Mouse (Mus musculus) limb, embryonic 13.5 days (tissue): ENCODE measurements at regions not wholly inside any gene's neighbourhood (a gene's known extent, or its start where the extent isn't known, plus 50 kb on each side); places are given as distances from the start of the nearest gene placed in this dataset.
"Not testable (repeated sequence)": the region's sequence is repeated elsewhere in the genome, so short reads cannot be mapped to it uniquely, and the experiment has no call there.

Experiments used
- ATAC-seq: fragments of 200-750 bp; cut with Nextera tagmentation; 2 replicates; pipeline ENCODE4 v1.8.0; 2017; ENCODE audit warnings: low read depth, moderate number of reproducible peaks, moderate TSS enrichment; ENCODE audit not compliant: low FRiP score
- H3K27ac ChIP-seq: fragments of 300-500 bp; sonication (generic); 2 replicates; pipeline ENCODE4 v1.5.1; 2015; ENCODE audit warnings: inconsistent platforms, mild to moderate bottlenecking, moderate library complexity
- H3K27me3 ChIP-seq: fragments of 300-500 bp; sonication (generic); 2 replicates; pipeline ENCODE4 v1.6.1; 2015; ENCODE audit warnings: mild to moderate bottlenecking, inconsistent platforms
- H3K36me3 ChIP-seq: fragments of 300-500 bp; sonication (generic); 2 replicates; pipeline ENCODE4 v1.6.1; 2015; ENCODE audit warnings: inconsistent platforms, mild to moderate bottlenecking, moderate library complexity
- H3K4me1 ChIP-seq: fragments of 300-500 bp; sonication (generic); 2 replicates; pipeline ENCODE4 v1.6.1; 2015; ENCODE audit warnings: inconsistent platforms
- H3K4me2 ChIP-seq: fragments of 300-500 bp; sonication (generic); replicated peaks from 2 replicates; pipeline ENCODE4 v1.6.1; 2015; ENCODE audit warnings: inconsistent platforms, mild to moderate bottlenecking, moderate library complexity
- H3K4me3 ChIP-seq: fragments of 300-500 bp; sonication (generic); 2 replicates; pipeline ENCODE4 v1.5.1; 2015; ENCODE audit warnings: moderate library complexity, mild to moderate bottlenecking, inconsistent platforms
- H3K9ac ChIP-seq: fragments of 300-500 bp; sonication (generic); 2 replicates; pipeline ENCODE4 v1.6.1; 2015; ENCODE audit warnings: mild to moderate bottlenecking, inconsistent platforms
- H3K9me3 ChIP-seq: fragments of 300-500 bp; sonication (generic); 2 replicates; pipeline ENCODE4 v1.6.1; 2016; ENCODE audit warnings: inconsistent platforms
- WGBS: fragments of 180-500 bp; shearing (Covaris S2); methylation state at CpG from one replicate; pipeline ENCODE4 v1.1.7; 2015; 5-methylcytosine and 5-hydroxymethylcytosine counted together

DNA sequence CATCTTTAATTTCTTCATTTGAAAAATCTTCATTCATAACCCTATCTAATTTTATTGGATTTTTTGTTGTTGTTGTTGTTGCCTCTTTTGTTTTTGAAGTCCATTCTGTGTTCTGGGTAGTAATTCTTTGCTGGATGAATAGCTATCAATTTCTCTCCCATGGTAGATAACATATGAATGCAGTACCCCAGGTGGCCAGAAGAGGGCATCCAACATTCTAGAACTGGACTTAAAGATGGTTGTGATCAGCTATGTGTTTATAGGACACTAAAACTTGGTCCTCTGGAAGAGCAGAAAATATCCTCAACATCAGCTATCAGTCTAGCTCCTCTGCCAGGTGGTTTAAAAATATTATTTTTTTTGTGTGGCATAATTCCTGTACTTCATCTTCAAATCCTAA is 73.0 kb downstream of the Prl2c3 start:
- not testable (repeated sequence) for H3K9me3 ChIP-seq, H3K27me3 ChIP-seq, H3K27ac ChIP-seq, H3K9ac ChIP-seq, H3K4me3 ChIP-seq, ATAC-seq, H3K4me1 ChIP-seq, H3K4me2 ChIP-seq, H3K36me3 ChIP-seq

GRCm38 (mm10) chr13:12717972-12718546 is 81.8 kb downstream of the Prl2c3 start:
- not testable (repeated sequence) for H3K4me3 ChIP-seq, H3K9me3 ChIP-seq, ATAC-seq, H3K36me3 ChIP-seq, H3K4me1 ChIP-seq, H3K9ac ChIP-seq, H3K27ac ChIP-seq, H3K4me2 ChIP-seq, H3K27me3 ChIP-seq
- WGBS: 92% methylated on average over 7 of the region's 7 CpGs

DNA sequence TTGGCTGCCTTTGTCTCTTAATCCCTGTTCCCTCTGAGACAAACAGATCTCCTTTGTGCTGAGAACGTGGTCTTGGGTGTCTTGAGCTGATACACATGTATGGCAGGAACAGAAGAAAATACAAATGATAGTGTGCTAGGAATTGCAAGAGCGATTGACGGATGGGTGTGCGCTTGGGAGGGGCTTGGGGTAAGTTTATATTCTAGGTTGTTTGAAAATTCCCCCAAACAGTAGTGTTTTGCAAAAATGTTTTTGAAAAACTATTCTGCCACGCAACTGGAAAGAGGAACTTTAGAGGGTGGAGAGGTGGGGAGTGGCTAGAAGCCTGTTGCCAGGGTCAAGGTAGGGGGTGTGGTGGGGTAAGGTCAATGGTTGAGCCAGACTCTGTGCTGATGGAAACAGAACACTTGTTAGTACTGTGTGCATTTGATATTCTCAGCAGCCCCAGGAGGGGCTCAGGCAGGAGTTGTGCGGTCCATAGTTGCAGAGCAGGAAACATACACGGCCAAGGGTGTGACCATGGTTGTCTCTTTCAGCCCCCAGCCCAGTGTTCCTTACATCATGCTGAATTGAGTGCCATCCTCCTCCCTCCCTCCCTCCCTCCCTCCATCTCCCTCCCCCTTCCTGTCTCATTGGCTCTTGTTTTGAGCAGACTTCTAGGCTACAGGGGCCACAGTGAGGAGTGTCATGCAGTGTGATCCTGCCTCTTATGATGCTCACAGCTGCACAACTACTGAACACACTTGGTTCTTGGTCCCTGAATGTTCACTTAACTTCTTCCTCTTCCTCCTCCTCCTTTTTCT is 88.2 kb downstream of the Prl2c3 start:
- Histone ChIP-seq H3K27ac (no peak overlapping the region), H3K4me2 (no peak overlapping the region), H3K9me3 (no peaks in the 10 kb centered on the region), H3K4me3 (no peak overlapping the region), H3K27me3 (no peaks in the 10 kb centered on the region), H3K4me1 (no peaks in the 10 kb centered on the region), H3K36me3 (no peaks in the 10 kb centered on the region), H3K9ac (no peak overlapping the region)
- 0 out of 2 replicates have a peak, but pooled peaks have one; percentile 48 for ATAC-seq
- 57% methylated on average over 7 of the region's 7 CpGs for WGBS

GRCm38 (mm10) chr13:12702804-12703612 is 96.9 kb downstream of the Prl2c3 start:
- 3% methylated on average over 20 of the region's 27 CpGs for WGBS
- Histone ChIP-seq H3K4me2 (peak overlapping the region; percentile 52), H3K4me3 (peak overlapping the region; percentile 27)
- peak; percentile 57 for ATAC-seq
- not testable (repeated sequence) for H3K9me3 ChIP-seq, H3K36me3 ChIP-seq, H3K9ac ChIP-seq, H3K27ac ChIP-seq, H3K4me1 ChIP-seq, H3K27me3 ChIP-seq

DNA sequence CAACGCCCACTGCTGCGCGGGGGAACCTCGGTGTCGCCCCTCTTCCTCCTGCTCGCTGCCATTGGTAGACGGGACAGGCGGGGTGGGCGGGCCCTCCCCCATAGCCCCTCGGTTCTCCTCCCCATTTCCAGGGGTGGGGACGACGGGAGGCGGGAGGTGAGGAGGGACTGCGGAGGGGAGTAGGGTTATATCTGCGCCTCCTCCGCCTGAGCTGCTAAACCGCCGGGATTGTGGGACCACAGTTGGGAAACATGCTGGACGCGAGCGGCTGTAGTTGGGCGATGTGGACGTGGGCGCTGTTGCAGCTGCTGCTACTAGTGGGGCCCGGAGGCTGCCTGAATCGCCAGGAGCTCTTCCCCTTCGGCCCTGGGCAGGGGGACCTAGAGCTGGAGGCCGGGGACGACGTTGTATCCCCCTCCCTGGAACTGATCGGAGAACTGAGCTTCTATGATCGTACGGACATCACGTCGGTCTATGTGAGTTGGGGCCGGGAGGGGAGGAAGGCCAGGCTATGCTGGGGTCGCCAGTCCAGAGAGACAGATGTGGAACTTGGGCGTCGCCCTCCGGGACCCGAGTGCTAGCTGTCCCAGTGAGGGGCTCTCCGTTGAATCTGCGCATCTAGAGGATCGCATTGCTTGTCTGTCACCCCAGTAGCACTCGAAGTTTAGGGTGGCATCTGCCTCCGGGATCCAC is 97.6 kb downstream of the Prl2c3 start:
- Histone ChIP-seq H3K4me3 (peak overlapping the region; percentile 35), H3K4me2 (peak overlapping the region; percentile 52)
- not testable (repeated sequence) for H3K4me1 ChIP-seq, H3K27ac ChIP-seq, H3K27me3 ChIP-seq, H3K9me3 ChIP-seq, H3K36me3 ChIP-seq, H3K9ac ChIP-seq
- peak; percentile 90 for ATAC-seq
- 1% methylated on average over 27 of the region's 46 CpGs for whole genome bisulfite sequencing

GRCm38 (mm10) chr13:12693593-12694118 is 106.2 kb downstream of the Prl2c3 start:
- WGBS: 40% methylated on average over 5 of the region's 7 CpGs

DNA sequence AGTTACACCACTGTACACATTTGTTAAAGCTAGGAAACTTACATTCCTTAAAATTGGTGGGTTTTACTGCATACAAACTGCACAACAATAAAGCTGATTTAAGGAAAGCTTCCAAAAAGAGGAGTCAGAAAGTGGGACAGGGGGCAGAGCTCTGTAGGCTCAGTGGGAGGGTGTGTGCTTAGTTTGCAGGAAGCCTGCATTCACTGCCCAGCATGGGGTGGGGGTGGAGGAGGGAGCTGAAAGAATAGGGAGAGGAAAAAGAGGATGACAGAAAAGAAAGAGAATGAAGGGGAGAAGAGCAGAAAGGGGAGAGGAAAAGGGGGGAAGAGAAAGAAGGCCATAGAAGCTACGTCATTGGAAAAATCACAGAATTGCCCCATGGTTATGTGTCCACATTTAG is 111.1 kb downstream of the Prl2c3 start:
- not testable (repeated sequence) for H3K27me3 ChIP-seq, H3K4me1 ChIP-seq, H3K27ac ChIP-seq, H3K9ac ChIP-seq, H3K9me3 ChIP-seq, H3K36me3 ChIP-seq, H3K4me3 ChIP-seq, H3K4me2 ChIP-seq, ATAC-seq
- no CpG with 5 or more reads among the region's 1 CpGs for WGBS

More at GRCm38 (mm10) chr13:12693593-12694118, 106.2 kb downstream of the Prl2c3 start:
- H3K4me1 ChIP-seq, H3K36me3 ChIP-seq, H3K4me3 ChIP-seq, ATAC-seq, H3K4me2 ChIP-seq, H3K9me3 ChIP-seq, H3K9ac ChIP-seq, H3K27me3 ChIP-seq, H3K27ac ChIP-seq: not testable (repeated sequence)

GRCm38 (mm10) chr13:12688149-12688548 is 111.7 kb downstream of the Prl2c3 start:
- not testable (repeated sequence) for H3K27me3 ChIP-seq, H3K4me3 ChIP-seq, H3K27ac ChIP-seq, H3K4me2 ChIP-seq, H3K9me3 ChIP-seq, H3K4me1 ChIP-seq, ATAC-seq, H3K9ac ChIP-seq, H3K36me3 ChIP-seq
- 86% methylated on average over 1 of the region's 5 CpGs for WGBS

GRCm38 (mm10) chr13:12680954-12681571 is 115.4 kb downstream of the Ero1lb start:
- not testable (repeated sequence) for H3K4me2 ChIP-seq, H3K4me1 ChIP-seq, H3K4me3 ChIP-seq, H3K36me3 ChIP-seq, H3K9me3 ChIP-seq, H3K27ac ChIP-seq, H3K27me3 ChIP-seq, H3K9ac ChIP-seq
- WGBS: 87% methylated on average over 6 of the region's 6 CpGs
- peak; percentile 34 for ATAC-seq

DNA sequence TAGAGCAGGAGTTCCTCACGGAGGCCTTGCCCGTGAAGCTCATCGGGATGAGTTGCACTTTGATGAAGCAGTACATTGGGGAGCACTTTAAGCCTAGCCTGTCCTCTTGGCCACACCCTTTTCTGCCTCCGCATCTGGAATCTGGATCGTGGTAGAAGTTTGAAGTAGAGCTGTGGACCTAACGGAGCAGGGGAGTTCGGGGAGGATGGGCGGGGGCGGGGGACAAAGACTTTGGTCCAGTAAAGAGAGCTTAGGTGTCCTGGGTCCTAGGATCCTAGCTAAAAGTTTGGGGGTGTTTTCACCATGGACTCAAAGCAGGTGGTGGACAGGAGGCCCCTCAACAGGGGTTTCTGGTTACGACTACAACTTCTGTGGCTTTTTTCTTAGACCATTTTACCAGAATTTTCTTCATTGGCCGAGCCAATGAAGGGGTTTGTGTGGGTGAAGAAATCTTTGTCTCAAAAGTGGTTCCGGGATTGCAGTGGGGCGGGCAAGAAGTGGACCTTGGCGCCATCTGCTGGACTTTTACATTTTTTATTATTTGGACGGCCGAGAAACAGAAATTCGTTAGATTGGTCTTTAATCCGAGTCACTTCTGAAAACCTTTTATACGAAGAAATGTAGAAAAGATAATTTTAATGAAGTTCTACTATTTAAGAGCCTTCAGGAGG is 114.7 kb downstream of the Ero1lb start:
- not testable (repeated sequence) for H3K4me1 ChIP-seq, H3K27me3 ChIP-seq, H3K27ac ChIP-seq, H3K36me3 ChIP-seq, H3K9me3 ChIP-seq
- Histone ChIP-seq H3K4me2 (peak overlapping the region; percentile 55), H3K9ac (peak overlapping the region; percentile 43), H3K4me3 (peak overlapping the region; percentile 24)
- WGBS: 13% methylated on average over 19 of the region's 19 CpGs
- peak; percentile 77 for ATAC-seq

GRCm38 (mm10) chr13:12677372-12677771 is 111.7 kb downstream of the Ero1lb start:
- Histone ChIP-seq H3K4me1 (no peaks in the 10 kb centered on the region), H3K27me3 (no peaks in the 10 kb centered on the region), H3K4me3 (no peak overlapping the region), H3K27ac (no peak overlapping the region), H3K9ac (no peak overlapping the region), H3K36me3 (no peaks in the 10 kb centered on the region), H3K4me2 (no peak overlapping the region), H3K9me3 (no peaks in the 10 kb centered on the region)
- WGBS: 78% methylated on average over 2 of the region's 2 CpGs
- ATAC-seq: no peak
